Mouse (Mus musculus) megakaryocyte progenitor cell, adult 5-6 weeks (primary cell): ENCODE measurements around the gene Mustn1. TPM values are rescaled to one million over a fixed set of nuclear protein-coding genes. Genes with fewer than 3 reads are reported as not detected.

Experiments
- ATAC-seq: replicated peaks from 2 replicates; pipeline ENCODE4 v1.8.0; 2016; ENCODE audit warnings: mild to moderate bottlenecking, moderate TSS enrichment, inconsistent platforms; ENCODE audit not compliant: poor library complexity
- total RNA-seq, 2 experiments: library from RNA; stranded (forward) in 1 of 2; stranded (reverse) in 1 of 2; fragments of 157-497, 149-512 nt in 1 of 2; fragments of 200-1000 nt in 1 of 2; gene quantifications; 2 replicates each; pipeline versions ENCODE4 v1.2.3 to v1.2.4; 2015 to 2017

Mustn1 gene
- total RNA-seq, 2 experiments from 2014 or later = 0.47 to 0.50 TPM

DNA sequence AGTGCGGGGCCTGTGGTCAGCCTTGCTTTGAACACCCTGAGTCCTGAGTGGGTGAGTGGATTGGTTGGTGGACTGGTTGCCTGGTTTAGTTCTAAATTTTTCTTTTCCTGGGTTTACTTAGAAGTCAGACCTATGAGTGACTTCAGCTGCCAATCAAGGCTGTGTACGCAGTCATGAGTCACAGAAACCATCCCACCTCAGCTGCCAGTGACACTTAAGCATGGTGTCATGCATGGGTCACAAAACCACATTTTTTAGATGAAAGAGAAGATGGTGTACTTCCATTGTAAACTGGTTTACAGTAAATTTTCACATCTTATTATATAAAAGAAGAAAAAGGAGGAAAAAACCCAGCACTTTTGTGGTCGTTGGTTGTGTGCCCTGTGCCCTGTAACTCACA lies 1.2 kb upstream of the Mustn1 start:
- no peak for ATAC-seq

DNA sequence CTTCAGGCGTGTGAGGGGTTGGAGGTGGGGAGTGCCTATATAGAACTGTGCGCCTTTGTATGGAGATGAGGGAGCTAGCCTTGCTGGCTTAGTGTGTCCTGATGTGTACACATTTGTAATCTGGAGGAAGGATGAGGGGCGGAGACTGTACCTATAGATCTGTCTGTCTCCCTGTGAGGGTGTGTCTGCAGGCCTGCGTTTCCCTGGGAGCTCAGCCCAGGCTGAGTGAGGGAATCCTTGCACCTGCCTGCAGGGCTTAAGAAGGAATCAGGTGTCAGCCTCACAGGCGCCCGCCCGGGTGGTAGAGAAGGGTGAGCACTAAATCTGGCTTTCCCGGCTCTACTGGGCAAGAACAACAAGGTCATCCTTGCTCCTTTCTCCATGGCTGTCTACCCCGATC lies 794 bp downstream of the Mustn1 start:
- no peak for ATAC-seq

DNA sequence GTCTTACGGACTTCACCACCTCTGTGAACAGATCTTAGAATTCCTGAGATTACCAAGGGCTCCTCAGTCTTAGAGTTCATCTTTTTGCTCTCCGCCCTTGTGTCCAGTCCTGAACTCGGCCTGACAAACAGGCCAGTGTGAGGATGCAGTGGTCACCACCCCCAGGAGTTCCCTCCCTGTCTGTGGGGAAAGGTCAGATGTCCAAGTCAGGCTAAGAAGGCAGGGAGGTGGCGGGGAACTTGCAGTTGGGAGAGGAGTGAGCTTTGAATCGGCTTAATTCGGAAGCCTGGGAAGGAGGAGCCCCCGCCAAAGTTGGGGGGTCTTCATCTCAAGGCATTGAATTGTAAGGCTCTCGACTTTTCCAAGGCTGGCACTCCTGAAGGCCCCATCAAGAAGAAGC lies 1.3 kb downstream of the Mustn1 start:
- no peak for ATAC-seq

DNA sequence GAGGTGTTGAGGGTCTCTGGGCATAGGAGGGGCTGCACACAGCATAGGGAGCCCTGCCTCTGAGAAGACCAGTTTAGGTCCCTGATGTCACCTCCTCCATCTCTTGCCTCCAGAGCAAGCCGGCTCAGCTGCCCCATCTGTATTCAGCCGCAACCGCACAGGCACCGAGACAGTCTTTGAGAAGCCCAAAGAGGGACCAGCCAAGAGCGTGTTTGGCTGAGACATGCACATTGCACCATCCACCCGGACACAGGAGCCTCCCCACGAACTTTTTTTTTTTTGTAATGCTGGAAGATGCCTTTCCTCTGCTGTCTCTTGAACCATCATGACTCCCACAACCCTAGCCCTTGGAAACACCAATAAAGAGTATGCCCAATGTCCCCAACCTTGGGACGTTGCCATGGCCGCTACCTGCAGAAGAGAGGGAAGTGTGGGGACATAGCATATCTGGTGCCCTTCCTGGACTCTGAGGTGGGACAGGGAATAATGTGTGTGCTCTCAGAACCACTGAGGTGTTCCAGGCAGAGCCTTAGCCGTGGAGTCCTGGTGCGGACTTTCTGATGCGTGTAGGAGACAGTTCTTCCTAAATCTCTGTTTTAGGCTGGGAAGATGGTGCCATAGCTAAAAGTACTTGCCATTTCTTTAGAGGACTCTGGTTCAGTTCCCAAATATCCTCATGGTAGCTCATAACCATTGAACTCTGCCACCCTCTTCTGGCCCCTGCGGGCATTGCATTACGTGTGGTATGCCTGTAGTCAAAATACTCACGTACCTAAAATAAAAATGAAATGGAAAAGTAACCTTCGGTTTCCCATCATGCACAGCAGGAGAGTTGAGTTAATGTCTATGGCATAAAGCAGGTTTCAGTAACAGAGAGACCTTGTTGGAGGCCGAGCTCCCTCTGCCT lies 2.1 kb downstream of the Mustn1 start:
- peak; percentile 82 for ATAC-seq

- ATAC-seq = peak; percentile 14; the same call in 1 of the 2 replicates
Observed at GRCm38 (mm10) chr14:30881718-30882108, 2.7 kb downstream of the Mustn1 start.

DNA sequence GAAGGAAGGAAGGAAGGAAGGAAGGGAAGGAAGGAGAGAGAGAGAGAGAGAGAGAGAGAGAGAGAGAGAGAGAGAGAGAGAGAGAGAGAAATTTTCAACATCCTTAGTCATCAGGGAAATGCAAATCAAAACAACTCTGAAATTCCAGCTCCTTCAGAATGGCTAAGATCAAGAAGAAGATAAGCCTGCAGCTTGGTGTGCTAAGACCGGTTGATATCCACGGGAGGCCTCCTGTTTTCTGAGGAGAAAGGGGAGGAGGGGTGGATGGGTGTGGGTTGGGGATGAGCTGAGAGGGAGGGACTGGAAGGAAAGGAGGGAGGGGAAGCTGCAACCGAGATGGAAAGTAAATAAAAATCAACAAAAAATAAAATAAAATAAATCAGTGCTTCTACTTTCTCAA lies 6.3 kb downstream of the Mustn1 start:
- no peak for ATAC-seq

DNA sequence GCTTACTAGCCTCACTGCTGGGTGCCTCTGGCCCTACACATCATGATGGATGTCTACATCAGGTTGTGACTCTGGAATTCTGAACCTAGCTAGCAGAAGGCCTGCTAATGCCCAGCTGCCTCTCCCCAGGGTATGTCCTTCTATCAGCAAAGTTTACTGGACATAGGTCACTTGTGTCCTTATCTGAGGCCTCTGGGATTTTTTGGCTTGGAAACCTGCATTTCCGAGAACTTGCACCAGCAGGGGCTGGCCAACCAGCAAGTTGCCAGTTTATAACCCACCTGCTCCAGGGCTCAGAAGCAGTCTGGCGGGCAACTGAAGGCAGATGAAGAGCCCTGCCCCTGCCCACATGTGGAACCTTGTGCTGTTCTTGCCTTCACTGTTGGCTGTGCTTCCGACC lies 7.2 kb downstream of the Mustn1 start, which contains the start of gene Itih4:
TSS of gene Itih4 (plus strand) at position 273 of the 400 bp plus-strand sequence.
- no peak for ATAC-seq

GRCm38 (mm10) chr14:30888271-30888732 lies 9.3 kb downstream of the Mustn1 start:
- peak; percentile 58 for ATAC-seq

- ATAC-seq = no peak
Observed at GRCm38 (mm10) chr14:30899972-30900371, 21.0 kb downstream of the Mustn1 start.

- no peak for ATAC-seq
Observed at GRCm38 (mm10) chr14:30902628-30903027, 23.6 kb downstream of the Mustn1 start.

GRCm38 (mm10) chr14:30903036-30903435 lies 24.0 kb downstream of the Mustn1 start:
- ATAC-seq = no peak

GRCm38 (mm10) chr14:30904307-30904706 lies 25.3 kb downstream of the Mustn1 start:
- no peak for ATAC-seq

- no peak for ATAC-seq
Observed at GRCm38 (mm10) chr14:30906001-30906400, 27.0 kb downstream of the Mustn1 start.

DNA sequence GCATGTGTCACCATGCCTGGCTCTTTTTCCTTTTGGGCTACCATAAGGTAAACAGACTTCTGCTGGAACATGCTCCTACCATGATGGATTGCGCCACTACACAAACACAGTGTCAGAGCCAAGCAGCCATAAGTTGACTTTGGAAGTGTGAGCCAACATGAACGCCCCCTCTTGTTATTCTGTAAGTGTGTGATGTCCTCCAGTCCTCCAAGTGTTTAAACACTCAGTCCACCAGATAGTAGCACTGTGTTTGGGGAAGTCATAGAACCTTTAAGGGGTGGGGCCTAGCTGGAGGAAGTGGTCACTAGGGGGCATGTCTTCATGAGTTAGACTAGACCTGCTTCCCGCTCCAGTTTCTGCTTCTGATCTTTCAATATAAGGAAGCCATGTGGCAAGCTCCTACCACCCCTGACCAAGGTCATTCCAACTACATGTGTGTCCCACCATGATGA lies 28.8 kb downstream of the Mustn1 start:
- ATAC-seq = peak; percentile 95

DNA sequence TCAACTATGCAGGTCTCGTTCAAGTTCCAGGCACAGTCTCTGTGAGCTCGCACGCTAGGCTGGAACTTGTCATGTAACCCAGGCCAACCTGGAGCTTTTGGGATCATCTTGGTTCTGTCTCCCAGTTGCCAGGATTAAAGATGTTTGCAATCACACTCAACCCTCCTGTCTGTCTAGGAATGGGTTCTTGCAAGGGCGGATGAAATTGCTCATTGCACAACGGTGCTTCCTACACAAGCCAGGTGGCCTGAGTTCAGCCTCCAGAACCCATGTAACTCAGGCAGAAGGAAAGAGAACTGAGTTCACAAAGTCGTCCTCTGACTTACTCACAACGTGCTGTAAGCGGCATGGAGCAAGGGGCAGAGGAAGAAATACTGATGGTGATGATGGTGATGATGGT lies 32.1 kb downstream of the Mustn1 start:
- ATAC-seq = no peak

- no peak for ATAC-seq
Observed at GRCm38 (mm10) chr14:30912641-30913040, 33.6 kb downstream of the Mustn1 start.

DNA sequence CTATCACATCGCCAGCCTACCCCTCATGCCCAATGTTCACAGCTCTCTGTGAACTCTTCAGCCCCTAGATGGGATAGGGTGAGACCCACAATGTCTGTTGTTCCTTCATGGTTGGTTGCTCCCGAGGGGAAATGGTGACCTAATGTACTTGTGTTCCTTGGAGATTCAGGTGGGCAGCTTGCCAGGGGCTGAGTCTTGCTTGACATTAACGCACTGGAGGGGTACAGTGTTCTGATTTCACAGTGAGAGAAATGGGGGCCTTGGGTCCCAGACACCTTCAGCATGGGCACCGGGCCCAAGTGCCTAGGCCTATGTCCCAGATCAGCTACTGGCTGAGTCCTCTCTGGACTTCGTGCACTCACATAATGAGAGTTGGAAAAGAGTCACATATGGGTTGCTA lies 34.4 kb downstream of the Mustn1 start:
- ATAC-seq = no peak

DNA sequence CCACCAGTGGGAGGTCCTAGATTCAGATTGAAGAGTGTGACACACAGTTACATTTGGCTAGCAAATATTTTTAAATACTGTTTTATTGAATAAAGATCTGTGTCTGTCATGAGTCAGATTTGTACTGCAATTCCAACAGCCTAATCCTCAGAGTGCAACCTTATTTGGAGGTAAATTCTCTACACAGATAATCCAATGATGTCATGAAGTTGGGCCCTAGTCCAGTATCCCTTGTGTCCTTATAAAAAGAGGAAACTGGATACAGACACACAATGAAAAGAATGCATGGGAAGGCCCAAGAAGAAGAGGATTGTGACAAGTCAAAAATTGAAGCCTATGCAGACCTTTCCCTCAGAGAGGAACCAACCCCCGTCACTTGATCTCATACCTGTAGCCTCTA lies 37.5 kb downstream of the Mustn1 start:
- no peak for ATAC-seq

DNA sequence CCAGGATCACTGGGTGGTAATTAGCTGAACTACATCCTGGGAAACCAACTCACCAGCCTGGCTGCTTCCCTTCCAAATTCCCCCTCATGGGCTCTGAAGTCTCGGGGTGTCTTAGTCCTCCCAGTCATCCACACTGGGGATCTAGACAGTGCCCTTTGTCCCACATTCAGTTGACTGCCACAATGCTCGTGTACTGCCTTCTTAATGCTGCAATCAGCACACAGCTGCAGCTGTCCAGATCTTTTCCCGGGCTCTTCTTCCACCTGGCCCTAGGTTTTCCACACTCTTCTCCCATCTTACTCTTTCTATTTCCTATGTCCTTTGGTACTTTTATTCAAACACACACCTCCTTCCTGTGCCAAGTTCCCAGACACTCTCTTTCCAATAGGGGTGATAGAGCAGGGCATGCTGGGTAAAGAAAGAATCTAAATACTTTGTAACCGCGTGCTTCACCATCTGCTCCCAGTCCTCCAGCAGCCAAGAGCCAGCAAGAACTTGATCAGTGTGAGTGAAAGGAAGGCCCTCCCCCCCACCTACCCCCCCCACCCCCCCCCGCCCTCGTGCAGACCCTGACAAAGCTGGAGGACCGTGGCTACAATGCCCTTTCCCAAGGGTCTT lies 43.2 kb downstream of the Mustn1 start:
- ATAC-seq = no peak

- no peak for ATAC-seq
Observed at GRCm38 (mm10) chr14:30923375-30924105, 44.5 kb downstream of the Mustn1 start, which contains the start of gene Itih3. Gene Itih3, minus strand, starts transcription at chr14:30923760.

- ATAC-seq = no peak
Observed at GRCm38 (mm10) chr14:30925492-30925891, 46.5 kb downstream of the Mustn1 start.
